Mouse (Mus musculus): Measurements from ENCODE around the gene Krtap2-4.

DNA sequence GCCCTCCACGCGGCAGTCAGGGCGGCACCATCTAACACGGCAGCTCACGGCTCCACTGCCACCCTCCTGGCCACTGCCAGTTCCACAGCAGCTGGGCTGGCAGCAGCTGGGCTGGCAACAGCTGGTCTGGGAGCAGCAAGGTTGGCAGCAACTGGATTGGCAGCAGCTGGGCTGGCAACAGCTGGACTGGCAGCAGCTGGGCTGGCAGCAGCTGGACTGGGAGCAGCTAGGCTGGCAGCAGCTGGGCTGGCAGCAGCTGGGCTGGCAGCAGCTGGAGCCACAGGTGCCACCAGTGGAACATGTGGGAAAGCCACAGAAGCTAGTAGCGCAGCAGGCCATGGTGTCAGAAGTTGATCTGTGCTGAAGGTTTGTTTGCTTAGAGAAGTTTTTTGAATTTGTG, 23.7 kb downstream of the Krtap2-4 start, which contains the start of gene Krtap1-3:
- TF ChIP-seq CTCF (IDR thresholded peaks at IDR 0.05; ENCODE audit: low read depth, low read length) (no peak), POLR2AphosphoS5 (IDR thresholded peaks at IDR 0.05; ENCODE audit: insufficient replicate concordance, low read depth, low read length) (no peak), TAL1 (conservative IDR thresholded peaks at IDR 0.05; ENCODE audit: low read depth, low read length) (no peak), GATA1 (IDR thresholded peaks at IDR 0.05; ENCODE audit: borderline replicate concordance, low read length) (no peak)
